Mouse (Mus musculus) urinary bladder, postnatal 4 days (tissue): ENCODE data around the gene Wdr54.

ENCODE experiments used
- DNase-seq, 2 experiments: peaks; one replicate each; pipeline ENCODE4 v3.0.0; 2021 to 2022; ENCODE audit warnings: low spot score in 2 of 2

Gene Wdr54

GRCm38 (mm10) chr6:83127419-83127818 is 28.8 kb downstream of the Wdr54 start:
- DNase-seq = no peak

- DNase-seq = no peak
These were observed 30.9 kb downstream of the Wdr54 start, which contains the start of gene Ino80b for GRCm38 (mm10) chr6:83125331-83125730. Gene Ino80b, minus strand, starts transcription at chr6:83125431.

- peak; percentile 89 to 91 for DNase-seq
These were observed 31.3 kb downstream of the Wdr54 start for GRCm38 (mm10) chr6:83124851-83125312.

- no peak for DNase-seq
These were observed 33.2 kb downstream of the Wdr54 start for GRCm38 (mm10) chr6:83122961-83123360.

- DNase-seq = no peak
These were observed 34.1 kb downstream of the Wdr54 start for GRCm38 (mm10) chr6:83121863-83122710.

GRCm38 (mm10) chr6:83120930-83121862 is 35.0 kb downstream of the Wdr54 start, which contains the start of gene Wbp1:
Gene Wbp1, minus strand, starts transcription at chr6:83121559.
- DNase-seq = peak; percentile 88 to 93

- no peak for DNase-seq
These were observed 36.5 kb downstream of the Wdr54 start for GRCm38 (mm10) chr6:83119734-83120051.

- no peak for DNase-seq
These were observed 37.1 kb downstream of the Wdr54 start for GRCm38 (mm10) chr6:83118825-83119733.

GRCm38 (mm10) chr6:83118369-83118768 is 37.8 kb downstream of the Wdr54 start:
- DNase-seq = no peak

GRCm38 (mm10) chr6:83117616-83118015 is 38.6 kb downstream of the Wdr54 start:
- no peak for DNase-seq

- DNase-seq = no peak
These were observed 39.1 kb downstream of the Wdr54 start for GRCm38 (mm10) chr6:83117165-83117438.

- no peak for DNase-seq
These were observed 39.6 kb downstream of the Wdr54 start for GRCm38 (mm10) chr6:83116373-83117164.

GRCm38 (mm10) chr6:83115682-83116372 is 40.4 kb downstream of the Wdr54 start:
- DNase-seq = no peak

- peak; percentile 91 to 97 for DNase-seq
These were observed 41.1 kb downstream of the Wdr54 start, which contains the start of gene Mogs for GRCm38 (mm10) chr6:83115011-83115671. Gene Mogs, plus strand, starts transcription at chr6:83115496.

GRCm38 (mm10) chr6:83111510-83112136 is 44.6 kb downstream of the Wdr54 start:
- no peak for DNase-seq

- peak; percentile 79 to 84 for DNase-seq
These were observed 47.2 kb downstream of the Wdr54 start, which contains the start of gene Mrpl53 for GRCm38 (mm10) chr6:83108762-83109668. Gene Mrpl53, plus strand, starts transcription at chr6:83109040.

GRCm38 (mm10) chr6:83107566-83108400 is 48.4 kb downstream of the Wdr54 start:
- DNase-seq = peak; percentile 67 to 83
